Mouse (Mus musculus) E14TG2a.4 (cell line): ENCODE results near the gene Rnls.

ENCODE experiments used
- CTCF ChIP-seq: conservative IDR thresholded peaks from 2 replicates; pipeline ENCODE4 v1.5.1; 2014; ENCODE audit warnings: low read length
- NANOG ChIP-seq: IDR thresholded peaks from 2 replicates; pipeline ENCODE4 v1.6.1; 2014; ENCODE audit warnings: borderline replicate concordance, low read length, mixed read lengths
- POU5F1 ChIP-seq: IDR thresholded peaks from 2 replicates; pipeline ENCODE4 v1.6.1; 2014; ENCODE audit warnings: low read length, borderline replicate concordance

GRCm38 (mm10) chr19:33102783-33103139, 289.3 kb downstream of the Rnls start:
- TF ChIP-seq CTCF: no peak
- TF ChIP-seq NANOG: no peak
- no peak for TF ChIP-seq POU5F1
